Comparison of ENCODE assay signal across 8 mouse cellular contexts in genomic region chr1:181545044-181545772, GRCm38 (mm10). TPM values are rescaled to one million over a fixed set of nuclear protein-coding genes. Genes with fewer than 3 reads are reported as not detected.
DNase-seq lines count a peak whose midpoint lies in the region; ATAC-seq and TF ChIP-seq lines count a peak whose summit lies in the region.

No protein-coding gene starts in this region.

- no peaks in the 10 kb centered on the region for H3K27me3 ChIP-seq in intestine, embryonic 14.5 days (replicated peaks; ENCODE audit: control insufficient read depth, insufficient read depth, low read length)

- peak; percentile 54 for ATAC-seq in intestine, embryonic 14.5 days (replicated peaks; ENCODE audit: low FRiP score, low TSS enrichment, low read depth)
- peak; percentile 93 for ATAC-seq in megakaryocyte progenitor cell, adult 5-6 weeks (replicated peaks; ENCODE audit: poor library complexity)

- DNase-seq in ovary, postnatal 14 days (ENCODE audit: low spot score) = peak; percentile 60
- no peak for DNase-seq in ovary, postnatal 10 days (ENCODE audit: low spot score)
- peak; percentile 51 to 74 for DNase-seq in cerebellum, postnatal 36 days
- peak; percentile 48 for DNase-seq in gastrocnemius, adult 2 months
- peak; percentile 72 for DNase-seq in intestine, embryonic 14.5 days (ENCODE audit: low spot score)
- DNase-seq in left cerebral cortex, adult 9 months (ENCODE audit: low spot score in 2 of 2) = peak; percentile 30 to 80
- peak; percentile 42 to 59 for DNase-seq in right cerebral cortex, postnatal 36 days (ENCODE audit: low spot score in 2 of 2)

- intact Hi-C loops in gastrocnemius, adult 2 months (cut with DNase I) = loop anchor here (2.0 to 5.0 kb wide), 2 partner anchors 78 to 166 kb away; no protein-coding TSS in a partner anchor

- WGBS in intestine, embryonic 14.5 days = 27% methylated on average over 23 of the region's 23 CpGs

- H3K9ac ChIP-seq in intestine, embryonic 14.5 days (ENCODE audit: low read length) = no peak overlapping the region

- no peak overlapping the region for H3K27ac ChIP-seq in gastrocnemius, adult 2 months
- no peak overlapping the region for H3K27ac ChIP-seq in intestine, embryonic 14.5 days (ENCODE audit: low read depth)

- H3K4me1 ChIP-seq in intestine, embryonic 14.5 days (replicated peaks; ENCODE audit: control insufficient read depth, insufficient read depth, low read length) = peaks cover 7% of the 10 kb centered on the region

- no peak overlapping the region for H3K4me3 ChIP-seq in gastrocnemius, adult 2 months
- H3K4me3 ChIP-seq in intestine, embryonic 14.5 days (ENCODE audit: low read depth, low read length) = no peak overlapping the region

- H3K9me3 ChIP-seq in intestine, embryonic 14.5 days (ENCODE audit: control insufficient read depth, low read length) = no peaks in the 10 kb centered on the region

- TF ChIP-seq CTCF in gastrocnemius, adult 2 months (IDR thresholded peaks at IDR 0.05) = peak; percentile 93; the same call in 1 of the 2 replicates

- H3K36me3 ChIP-seq in intestine, embryonic 14.5 days (ENCODE audit: control insufficient read depth, insufficient read depth, low read length) = no peaks in the 10 kb centered on the region

- peak overlapping the region; percentile 36 for H3K4me2 ChIP-seq in intestine, embryonic 14.5 days (ENCODE audit: low read length)

RNA-seq across cellular contexts. Expression of gene Dnah14, which starts 31.2 kb away (rescaled TPM):
- total RNA-seq in gastrocnemius, adult 2 months (2021) = not detected
- 1.8 and 2.2 TPM in 2 replicates for polyA plus RNA-seq in intestine, embryonic 14.5 days (2014; fragmentation: Nextera tagmentation; extraction: Ambion mirVana)
- not detected in 2 replicates for total RNA-seq in megakaryocyte progenitor cell, adult 5-6 weeks (2015)
- total RNA-seq in megakaryocyte progenitor cell, adult 5-6 weeks (2017) = 1.7 and 2.5 TPM in 2 replicates

RNA-seq across cellular contexts. Expression of gene Ccdc121, which starts 34.0 kb away (rescaled TPM):
- total RNA-seq in gastrocnemius, adult 2 months (2021) = not detected
- not detected in 2 replicates for polyA plus RNA-seq in intestine, embryonic 14.5 days (2014; fragmentation: Nextera tagmentation; extraction: Ambion mirVana)
- not detected in 2 replicates for total RNA-seq in megakaryocyte progenitor cell, adult 5-6 weeks (2015)
- not detected in 2 replicates for total RNA-seq in megakaryocyte progenitor cell, adult 5-6 weeks (2017)
